Mouse (Mus musculus) left cerebral cortex, postnatal 25 days (tissue): ENCODE measurements around the gene Igsf11. TPM values are rescaled to one million over a fixed set of nuclear protein-coding genes. Genes with fewer than 3 reads are reported as not detected.

Source experiments
- DNase-seq, 2 experiments: peaks; one replicate each; pipeline ENCODE4 v3.0.0; 2022; ENCODE audit warnings: low spot score in 2 of 2, mixed read lengths in 1 of 2
- intact Hi-C: fragments of 180-260 bp; cut with DNase I; formaldehyde crosslinking; loops from one replicate; pipeline ENCODE4 v1.15.1; 2025
- total RNA-seq, 2 experiments: library from RNA; stranded (reverse); gene quantifications; 2 replicates each; pipeline ENCODE4 v1.2.3; 2021

Igsf11 gene
- total RNA-seq, 2 experiments from 2014 or later: 38.3 to 46.5 TPM

GRCm38 (mm10) chr16:39052971-39053370 lies 160.5 kb downstream of the Igsf11 start:
- intact Hi-C loops: loop anchor here (1.0 to 10.0 kb wide), 5 partner anchors 150 to 508 kb away; partner anchors contain the start of gene B4galt4
- peak; percentile 76 to 87 for DNase-seq

DNA sequence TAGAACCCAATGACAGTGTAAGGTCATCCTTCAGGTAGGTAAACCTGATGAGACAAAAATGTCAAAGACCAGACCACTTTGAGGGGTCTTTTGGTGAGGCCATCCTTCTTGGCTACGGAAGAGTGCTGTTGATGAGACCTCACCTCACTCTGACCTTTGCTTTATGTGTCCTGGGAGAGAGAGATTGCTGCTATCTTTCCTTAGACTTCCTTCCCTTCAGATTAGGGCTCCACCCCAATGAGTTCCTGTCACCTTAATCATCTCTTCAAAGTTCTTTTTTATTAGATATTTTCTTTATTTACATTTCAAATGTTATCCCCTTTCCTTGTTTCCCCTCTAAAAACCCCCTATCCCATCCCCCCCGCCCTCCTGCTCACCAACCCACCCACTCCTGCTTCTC lies 161.3 kb downstream of the Igsf11 start:
- no peak for DNase-seq
- intact Hi-C loops: loop anchor here (1.0 to 10.0 kb wide), 5 partner anchors 151 to 509 kb away; partner anchors contain the start of gene B4galt4

GRCm38 (mm10) chr16:39056061-39056460 lies 163.6 kb downstream of the Igsf11 start:
- peak; percentile 57 to 76 for DNase-seq
- intact Hi-C loops: loop anchor here (10.0 kb wide), 3 partner anchors 311 to 511 kb away; partner anchors contain the start of gene B4galt4

DNA sequence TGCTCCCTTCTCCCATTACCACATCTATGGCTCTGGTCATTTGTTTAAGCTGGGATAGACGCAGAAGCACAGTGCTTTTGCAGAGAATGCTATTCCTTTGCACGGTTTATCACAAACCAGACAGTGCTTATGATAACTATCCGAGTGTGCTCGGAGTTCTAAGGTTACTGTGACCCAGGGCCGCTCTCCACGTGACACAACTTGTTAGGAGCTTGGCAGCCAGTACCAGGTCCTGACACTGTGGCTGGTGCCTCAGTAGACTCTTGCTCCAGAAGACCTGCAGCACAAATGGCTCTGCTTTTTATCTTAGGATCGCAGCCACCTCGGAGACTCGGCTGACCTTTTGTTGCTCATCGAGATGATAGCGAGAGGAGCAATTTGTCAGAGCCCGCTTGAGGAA lies 164.5 kb downstream of the Igsf11 start:
- intact Hi-C loops: loop anchor here (10.0 kb wide), 3 partner anchors 312 to 512 kb away; partner anchors contain the start of gene B4galt4
- DNase-seq: no peak

DNA sequence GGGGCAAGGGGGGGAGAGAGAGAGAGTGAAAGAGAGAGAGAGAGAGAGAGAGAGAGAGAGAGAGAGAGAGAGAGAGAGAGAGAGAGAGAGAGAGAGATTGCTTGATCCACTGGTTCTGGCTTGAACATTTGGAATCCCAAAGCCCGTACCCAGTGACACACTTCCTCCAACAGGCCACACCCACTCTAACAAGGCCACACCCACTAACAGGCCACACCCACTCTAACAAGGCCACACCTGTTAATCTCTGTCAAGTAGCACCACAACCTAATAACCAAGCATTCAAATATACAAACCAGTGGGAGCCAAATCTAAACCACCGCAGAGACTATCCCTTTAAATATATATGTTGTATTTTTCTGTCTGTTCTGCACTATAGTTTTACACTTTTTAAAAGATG lies 166.4 kb downstream of the Igsf11 start:
- intact Hi-C loops: loop anchor here (10.0 kb wide), 3 partner anchors 314 to 514 kb away; partner anchors contain the start of gene B4galt4
- DNase-seq: no peak

GRCm38 (mm10) chr16:39062596-39062995 lies 170.1 kb downstream of the Igsf11 start:
- intact Hi-C loops: no loop called here
- DNase-seq: peak in 1 of 2 experiments; percentile 38

GRCm38 (mm10) chr16:39065576-39065975 lies 173.1 kb downstream of the Igsf11 start:
- intact Hi-C loops: no loop called here
- DNase-seq: no peak

- intact Hi-C loops: no loop called here
- DNase-seq: no peak
Observed at GRCm38 (mm10) chr16:39071431-39071830, 179.0 kb downstream of the Igsf11 start.

Other genes starting within 250 kb of the Igsf11 start
- gene Arhgap31, start 179.4 kb upstream of the Igsf11 start, total RNA-seq: 10 to 100 TPM; 18.5 to 19.9 TPM
- 10 to 100 TPM; 21.7 to 22.8 TPM for gene B4galt4, start 150.4 kb upstream of the Igsf11 start, total RNA-seq
- gene Upk1b, start 92.3 kb upstream of the Igsf11 start, total RNA-seq: 1 to 10 TPM; 1.8 to 1.9 TPM
- not detected for gene 4930435E12Rik, start 63.9 kb upstream of the Igsf11 start, total RNA-seq